Mouse (Mus musculus): ENCODE data around the gene 1110008P14Rik. TPM values are rescaled to one million over a fixed set of nuclear protein-coding genes. Genes with fewer than 3 reads are reported as not detected.

Gene 1110008P14Rik
- polyA plus RNA-seq, 1 experiment: 99.6 TPM

- TF ChIP-seq GATA1 (IDR thresholded peaks at IDR 0.05; ENCODE audit: low read length): no peak
Observed at GRCm38 (mm10) chr2:32417486-32417885, 35.7 kb upstream of the 1110008P14Rik start.

- no peak for TF ChIP-seq GATA1 (IDR thresholded peaks at IDR 0.05; ENCODE audit: low read length)
Observed at GRCm38 (mm10) chr2:32416556-32416955, 34.8 kb upstream of the 1110008P14Rik start.

DNA sequence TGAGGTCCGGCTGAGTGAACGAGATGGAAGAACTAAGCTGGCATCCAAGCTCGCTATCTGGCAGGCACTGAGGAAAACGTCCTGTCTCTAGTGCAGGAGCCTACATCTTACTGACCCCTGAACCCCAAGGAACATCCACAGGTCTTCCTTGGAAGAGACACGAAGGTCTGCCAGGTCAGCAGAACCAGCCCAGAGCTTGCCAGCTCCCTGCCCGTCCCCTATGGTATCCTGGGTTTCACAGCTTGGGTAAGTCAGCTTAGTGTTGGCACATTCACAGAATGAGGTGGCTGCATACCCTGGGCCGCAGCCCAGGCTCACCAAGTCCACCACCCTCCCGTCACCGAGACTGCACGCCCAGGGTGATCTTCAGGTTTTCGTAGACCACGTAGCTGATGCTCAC lies 34.1 kb upstream of the 1110008P14Rik start:
- TF ChIP-seq GATA1 (IDR thresholded peaks at IDR 0.05; ENCODE audit: low read length): no peak

DNA sequence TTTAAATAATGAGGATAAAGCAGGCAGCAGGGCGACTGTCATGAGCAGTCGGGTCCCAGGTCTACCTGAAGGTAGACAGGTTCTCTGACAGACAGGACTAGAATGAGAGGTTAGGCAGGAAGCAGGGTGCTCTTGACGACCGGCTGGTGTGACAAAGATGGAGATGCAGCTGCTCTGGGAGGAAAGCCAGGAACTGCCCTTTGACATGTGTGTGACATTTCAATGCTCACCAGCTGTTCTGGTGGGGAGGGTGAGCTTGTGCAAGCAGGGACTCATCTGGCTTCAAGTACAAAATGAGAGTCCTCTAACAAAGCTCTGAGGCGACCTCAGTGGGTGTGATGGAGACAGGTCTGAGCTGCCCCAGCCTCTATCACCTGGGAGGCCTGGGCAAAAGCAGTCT lies 32.2 kb upstream of the 1110008P14Rik start:
- TF ChIP-seq GATA1 (IDR thresholded peaks at IDR 0.05; ENCODE audit: low read length): no peak

GRCm38 (mm10) chr2:32412742-32413531 lies 31.2 kb upstream of the 1110008P14Rik start:
- no peak for TF ChIP-seq GATA1 (IDR thresholded peaks at IDR 0.05; ENCODE audit: low read length)

GRCm38 (mm10) chr2:32411407-32411806 lies 29.7 kb upstream of the 1110008P14Rik start:
- TF ChIP-seq GATA1 (IDR thresholded peaks at IDR 0.05; ENCODE audit: low read length): no peak

GRCm38 (mm10) chr2:32408429-32409424 lies 27.0 kb upstream of the 1110008P14Rik start:
- no peak for TF ChIP-seq GATA1 (IDR thresholded peaks at IDR 0.05; ENCODE audit: low read length)

DNA sequence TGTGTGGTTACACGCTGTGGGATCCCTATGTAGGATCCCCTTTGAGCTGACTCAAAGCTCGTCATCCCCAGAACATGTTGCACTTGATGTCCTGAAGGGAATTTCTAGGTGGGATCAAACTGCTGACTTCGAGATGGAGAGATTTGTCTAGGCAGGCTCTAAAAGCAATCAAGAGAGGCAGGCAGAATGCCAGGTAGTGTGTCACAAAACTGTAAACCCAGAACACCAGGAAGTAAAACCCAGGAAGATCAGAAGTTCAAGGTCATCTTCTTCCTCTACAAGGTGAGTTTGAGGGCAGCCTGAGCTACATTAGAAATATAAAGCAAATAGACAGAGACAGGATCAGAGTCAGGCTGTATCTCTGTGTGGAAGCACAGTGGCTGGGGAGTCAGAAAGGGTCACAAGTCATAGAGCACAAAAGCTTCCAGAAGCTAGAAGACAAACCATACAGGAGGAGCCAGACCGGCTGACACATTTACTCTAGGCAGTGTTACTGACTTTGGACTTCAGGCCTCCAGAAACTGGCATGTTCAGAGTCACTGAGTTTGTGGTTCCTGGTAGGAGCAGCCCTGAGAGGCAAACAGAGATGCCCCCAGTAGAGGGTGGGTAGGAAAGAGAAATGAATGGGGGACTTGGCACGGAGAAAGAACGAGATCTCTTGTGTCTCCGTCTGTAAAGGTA lies 25.5 kb upstream of the 1110008P14Rik start:
- no peak for TF ChIP-seq GATA1 (IDR thresholded peaks at IDR 0.05; ENCODE audit: low read length)

- TF ChIP-seq GATA1 (IDR thresholded peaks at IDR 0.05; ENCODE audit: low read length): no peak
Observed at GRCm38 (mm10) chr2:32404663-32405062, 22.9 kb upstream of the 1110008P14Rik start.

DNA sequence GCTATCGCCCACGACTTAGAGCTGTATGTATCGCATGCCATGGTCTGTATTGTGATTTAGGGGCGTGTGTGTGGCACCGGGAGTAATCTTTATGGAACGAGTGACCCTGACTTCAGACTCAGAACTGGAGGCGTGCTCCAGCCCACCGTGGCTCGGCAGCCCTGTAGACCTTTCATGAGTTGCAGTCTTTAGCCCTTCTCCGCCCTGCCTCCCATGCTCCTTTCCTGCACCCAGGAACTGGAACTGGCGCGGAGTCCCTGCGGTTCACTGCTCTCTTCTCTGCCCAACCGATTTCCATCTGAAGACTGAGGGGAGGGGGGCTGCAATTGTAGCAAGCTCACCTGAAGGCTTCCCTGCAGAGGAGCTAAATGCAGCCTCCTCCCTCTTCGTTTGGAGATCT lies 15.0 kb upstream of the 1110008P14Rik start:
- TF ChIP-seq GATA1 (IDR thresholded peaks at IDR 0.05; ENCODE audit: low read length): no peak

GRCm38 (mm10) chr2:32395946-32396621 lies 14.3 kb upstream of the 1110008P14Rik start:
- TF ChIP-seq GATA1 (IDR thresholded peaks at IDR 0.05; ENCODE audit: low read length): no peak

DNA sequence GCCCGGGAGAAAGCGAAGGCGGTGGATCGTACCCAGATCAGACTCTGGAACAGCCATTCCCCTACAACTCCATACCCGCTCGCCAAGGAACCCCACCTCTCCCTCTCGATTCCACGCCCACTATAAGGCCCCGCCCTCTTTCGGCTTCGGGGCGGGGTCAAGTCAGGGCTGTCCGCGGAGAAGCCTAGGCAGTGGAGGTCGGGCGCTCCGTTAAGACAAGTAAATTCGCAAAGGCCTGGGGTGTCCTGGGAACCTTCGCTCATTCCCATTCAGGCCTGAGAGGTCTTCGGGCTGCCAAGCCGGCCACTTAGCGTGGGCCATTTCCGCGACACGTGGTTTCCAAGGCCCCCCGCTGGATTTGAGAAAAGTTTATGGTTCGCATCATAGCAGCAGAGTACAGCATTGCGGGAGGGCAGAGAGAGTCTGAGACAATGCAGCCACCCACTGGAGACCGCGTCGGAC lies 13.8 kb upstream of the 1110008P14Rik start, which contains the start of gene Ptges2:
Gene Ptges2, plus strand, starts transcription at position 413 of the 462 bp plus-strand sequence.
- TF ChIP-seq GATA1 (IDR thresholded peaks at IDR 0.05; ENCODE audit: low read length): no peak

DNA sequence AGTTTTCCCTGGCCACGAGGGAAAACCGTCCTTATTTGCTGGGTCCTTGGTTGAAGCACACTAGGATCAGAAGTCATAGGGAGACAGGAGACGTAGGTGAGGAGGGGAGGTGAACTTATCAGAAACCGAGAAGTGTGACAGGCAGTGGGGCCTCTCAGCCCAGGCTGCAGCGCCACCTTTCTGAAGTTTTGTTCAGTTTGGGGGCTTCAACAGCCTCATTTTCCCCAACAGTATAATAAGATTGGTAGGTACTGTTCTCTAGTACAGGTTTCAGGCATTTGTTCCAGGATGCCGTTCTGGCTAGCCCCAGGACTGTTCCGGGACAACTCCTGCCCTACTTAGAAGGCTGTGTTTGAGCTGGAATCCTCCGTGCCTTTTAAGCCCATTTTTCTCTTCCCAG lies 13.2 kb upstream of the 1110008P14Rik start:
- no peak for TF ChIP-seq GATA1 (IDR thresholded peaks at IDR 0.05; ENCODE audit: low read length)

DNA sequence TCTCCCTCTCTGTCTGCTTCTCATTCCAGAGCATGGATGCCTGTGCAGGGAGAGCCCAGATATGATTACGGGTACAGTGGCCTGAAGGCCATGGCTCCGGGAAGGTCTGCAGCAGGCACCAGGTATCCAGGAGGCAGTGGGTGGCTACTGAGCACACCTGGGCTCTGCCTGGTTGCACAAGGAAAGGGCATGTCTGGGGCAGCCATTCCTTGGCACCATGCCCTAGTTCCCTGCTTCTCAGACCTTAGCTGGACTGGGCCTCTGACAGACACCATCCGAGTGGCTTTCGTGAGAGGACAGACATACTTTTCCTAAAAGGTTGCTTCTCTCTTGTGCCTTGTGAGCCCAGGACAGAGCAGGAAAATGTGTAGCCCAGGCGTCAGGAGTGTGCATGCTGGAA lies 10.3 kb upstream of the 1110008P14Rik start:
- TF ChIP-seq GATA1 (IDR thresholded peaks at IDR 0.05; ENCODE audit: low read length): no peak

- TF ChIP-seq GATA1 (IDR thresholded peaks at IDR 0.05; ENCODE audit: low read length): no peak
Observed at GRCm38 (mm10) chr2:32390871-32391270, 9.1 kb upstream of the 1110008P14Rik start.

Measured in G1E-ER4 (cell line).